14 mouse cellular contexts compared by ENCODE assay signal in the genomic region with DNA sequence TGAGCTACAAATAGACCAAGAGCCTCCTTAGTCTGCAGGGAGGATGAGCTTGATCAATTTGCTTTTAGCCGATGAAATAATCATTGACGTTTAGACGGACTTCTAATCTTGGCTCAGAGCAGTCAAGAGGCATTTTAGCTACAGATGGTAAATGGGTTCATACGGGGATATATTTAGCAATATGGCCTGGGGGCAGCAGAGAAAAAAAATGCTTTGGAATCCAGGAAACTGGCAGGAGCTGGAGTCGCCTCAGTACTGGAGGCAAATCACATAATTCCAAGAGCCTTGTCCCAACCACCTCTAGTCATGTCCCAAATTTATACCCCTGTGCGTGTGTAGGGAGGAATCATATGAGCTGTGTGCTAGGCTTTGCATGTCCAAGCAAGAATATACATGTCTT.
"Had no signal": no experiment of that assay in that cellular context is flagged by ENCODE, and none has a peak within 500 bp of the region (broad histone marks: within the 10 kb centered on the region; RNA-seq: fewer than 3 reads in every experiment).

No protein-coding gene starts in this region.

- H3K27me3 ChIP-seq: intestine, embryonic 15.5 days; limb, embryonic 12.5 days; liver, embryonic 13.5 days; lung, embryonic 15.5 days; midbrain, embryonic 15.5 days; stomach, embryonic 15.5 days had no signal

- H3K4me2 ChIP-seq: intestine, embryonic 15.5 days; limb, embryonic 12.5 days; liver, embryonic 13.5 days; lung, embryonic 15.5 days; midbrain, embryonic 15.5 days; stomach, embryonic 15.5 days had no signal

- H3K9ac ChIP-seq: intestine, embryonic 15.5 days; limb, embryonic 12.5 days; liver, embryonic 13.5 days; liver, postnatal 0 days; lung, embryonic 15.5 days; midbrain, embryonic 15.5 days; stomach, embryonic 15.5 days had no signal

- H3K27ac ChIP-seq: intestine, embryonic 15.5 days; limb, embryonic 12.5 days; liver, embryonic 13.5 days; lung, embryonic 15.5 days; midbrain, embryonic 15.5 days; stomach, embryonic 15.5 days had no signal

- DNase-seq: kidney, adult 18-20 months; kidney, postnatal 10 days; liver; liver, embryonic 13.5 days; liver, postnatal 0 days; lung, postnatal 14 days; right cerebral cortex, postnatal 4 days; thymus, adult 2 months; thymus, postnatal 25 days had no signal

- H3K4me3 ChIP-seq: intestine, embryonic 15.5 days; limb, embryonic 12.5 days; liver, embryonic 13.5 days; lung, embryonic 15.5 days; midbrain, embryonic 15.5 days; stomach, embryonic 15.5 days had no signal

- H3K4me1 ChIP-seq: intestine, embryonic 15.5 days; liver, embryonic 13.5 days; lung, embryonic 15.5 days; stomach, embryonic 15.5 days had no signal

- ATAC-seq: intestine, embryonic 15.5 days; liver, postnatal 0 days; midbrain, embryonic 15.5 days had no signal

- H3K9me3 ChIP-seq: intestine, embryonic 15.5 days; limb, embryonic 12.5 days; liver, embryonic 13.5 days; lung, embryonic 15.5 days; midbrain, embryonic 15.5 days; stomach, embryonic 15.5 days had no signal

- H3K36me3 ChIP-seq: intestine, embryonic 15.5 days; limb, embryonic 12.5 days; liver, embryonic 13.5 days; lung, embryonic 15.5 days; midbrain, embryonic 15.5 days; stomach, embryonic 15.5 days had no signal
